Mouse (Mus musculus): ENCODE results near the gene Pde4dip. TPM values are rescaled to one million over a fixed set of nuclear protein-coding genes. Genes with fewer than 3 reads are reported as not detected.

Gene Pde4dip
- total RNA-seq, 1 experiment from 2014 or later: 23.6 TPM

DNA sequence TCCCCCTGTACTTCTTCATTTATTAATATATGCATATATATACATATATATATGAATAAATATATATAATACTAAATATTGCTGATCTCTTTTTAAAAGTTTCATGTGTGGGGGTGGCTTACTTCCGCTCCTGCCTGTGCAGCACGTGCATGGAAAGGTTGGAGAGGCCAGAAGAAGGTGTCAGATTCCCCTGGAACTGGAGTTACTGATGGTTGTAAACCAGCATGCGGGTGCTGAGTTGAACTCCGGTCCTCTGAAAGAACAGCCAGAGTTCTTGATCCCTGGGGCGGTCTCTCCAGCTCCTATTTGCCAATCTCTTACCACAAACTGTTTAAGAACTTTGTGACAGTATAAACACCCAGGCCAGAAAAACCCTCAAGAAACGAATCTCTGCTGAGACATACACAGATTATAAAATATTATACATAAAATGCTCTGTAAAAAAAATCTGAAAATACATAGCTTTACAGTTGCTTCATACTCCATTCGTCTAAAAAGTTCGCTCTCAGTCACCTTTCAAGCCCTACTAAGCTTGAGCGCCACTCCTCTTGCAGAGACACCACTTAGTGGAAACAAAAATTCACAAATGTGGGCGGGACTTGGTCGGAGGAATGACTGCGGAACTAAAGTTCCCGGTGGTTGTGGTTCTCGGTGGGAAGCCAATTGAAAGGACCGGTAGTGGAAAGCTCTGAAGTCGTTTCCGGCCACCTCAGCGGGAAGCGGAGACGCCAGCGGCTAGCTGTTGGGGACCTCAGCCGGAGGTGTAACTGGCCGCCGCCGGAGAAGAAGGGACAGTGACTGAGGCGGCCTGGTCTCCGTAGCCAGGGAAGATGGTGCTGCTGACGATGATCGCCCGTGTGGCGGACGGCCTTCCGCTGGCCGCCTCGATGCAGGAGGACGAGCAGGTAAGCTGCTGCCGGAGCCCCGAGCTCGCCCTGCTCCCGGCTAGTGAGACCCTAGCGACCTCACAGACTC, 12.3 kb upstream of the Pde4dip start, which contains the start of gene Sec22b:
Sec22b (plus strand) TSS at position 675 of the 975 bp plus-strand sequence.
- DNase-seq: peak; percentile 80

- no peak for DNase-seq
Observed at GRCm38 (mm10) chr3:97898381-97898780, 9.9 kb upstream of the Pde4dip start.

- DNase-seq: peak; percentile 44
Observed at GRCm38 (mm10) chr3:97894695-97895094, 6.2 kb upstream of the Pde4dip start.

- no peak for DNase-seq
Observed at GRCm38 (mm10) chr3:97890205-97890604, 1.7 kb upstream of the Pde4dip start.

GRCm38 (mm10) chr3:97887785-97888167, 731 bp downstream of the Pde4dip start:
- DNase-seq: no peak

DNA sequence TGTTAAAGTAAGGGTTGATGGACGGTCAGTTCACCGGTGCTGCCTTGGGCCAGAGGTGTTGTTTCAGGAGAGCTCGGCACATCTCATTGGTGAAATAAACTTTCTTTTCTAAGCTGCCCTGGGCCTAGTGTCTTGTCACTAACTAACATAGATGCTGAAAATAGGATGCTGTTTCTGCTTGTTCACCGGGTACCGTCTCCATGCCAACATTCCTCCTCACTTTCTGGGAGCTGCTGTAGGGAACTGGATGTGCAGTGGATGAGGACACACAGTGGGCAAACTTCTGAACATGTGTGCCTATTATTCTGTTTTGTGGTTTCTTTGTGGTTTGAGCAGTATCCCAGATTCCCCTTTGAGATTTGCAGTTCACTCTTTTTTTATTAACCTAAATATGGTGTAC, 6.9 kb downstream of the Pde4dip start:
- no peak for DNase-seq

- DNase-seq: peak; percentile 80
Observed at GRCm38 (mm10) chr3:97879222-97879621, 9.3 kb downstream of the Pde4dip start.

GRCm38 (mm10) chr3:97876259-97876658, 12.2 kb downstream of the Pde4dip start:
- no peak for DNase-seq

DNA sequence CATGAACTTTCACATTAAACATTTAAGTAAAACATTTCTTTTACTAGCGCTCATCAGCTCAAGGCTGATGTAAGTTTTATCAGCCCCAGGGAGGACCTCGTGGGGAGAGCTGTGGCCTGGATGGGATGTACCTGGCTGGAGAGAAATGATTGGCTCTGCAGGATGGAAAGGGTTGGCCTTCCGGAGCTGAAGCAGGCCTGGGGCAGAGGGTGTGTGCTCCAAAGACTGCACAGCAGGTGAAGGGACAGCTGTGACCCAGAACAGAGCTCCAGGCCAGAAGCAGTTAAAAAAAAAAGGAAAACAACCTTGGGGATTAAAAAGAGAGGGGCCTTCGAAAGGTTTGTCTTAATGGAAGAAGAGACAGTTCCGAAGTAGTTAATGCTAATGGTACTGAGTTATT, 13.7 kb downstream of the Pde4dip start:
- DNase-seq: no peak

GRCm38 (mm10) chr3:97869730-97870129, 18.8 kb downstream of the Pde4dip start:
- DNase-seq: no peak

GRCm38 (mm10) chr3:97868733-97869132, 19.8 kb downstream of the Pde4dip start:
- no peak for DNase-seq

GRCm38 (mm10) chr3:97868024-97868689, 20.4 kb downstream of the Pde4dip start:
- peak; percentile 77 for DNase-seq

DNA sequence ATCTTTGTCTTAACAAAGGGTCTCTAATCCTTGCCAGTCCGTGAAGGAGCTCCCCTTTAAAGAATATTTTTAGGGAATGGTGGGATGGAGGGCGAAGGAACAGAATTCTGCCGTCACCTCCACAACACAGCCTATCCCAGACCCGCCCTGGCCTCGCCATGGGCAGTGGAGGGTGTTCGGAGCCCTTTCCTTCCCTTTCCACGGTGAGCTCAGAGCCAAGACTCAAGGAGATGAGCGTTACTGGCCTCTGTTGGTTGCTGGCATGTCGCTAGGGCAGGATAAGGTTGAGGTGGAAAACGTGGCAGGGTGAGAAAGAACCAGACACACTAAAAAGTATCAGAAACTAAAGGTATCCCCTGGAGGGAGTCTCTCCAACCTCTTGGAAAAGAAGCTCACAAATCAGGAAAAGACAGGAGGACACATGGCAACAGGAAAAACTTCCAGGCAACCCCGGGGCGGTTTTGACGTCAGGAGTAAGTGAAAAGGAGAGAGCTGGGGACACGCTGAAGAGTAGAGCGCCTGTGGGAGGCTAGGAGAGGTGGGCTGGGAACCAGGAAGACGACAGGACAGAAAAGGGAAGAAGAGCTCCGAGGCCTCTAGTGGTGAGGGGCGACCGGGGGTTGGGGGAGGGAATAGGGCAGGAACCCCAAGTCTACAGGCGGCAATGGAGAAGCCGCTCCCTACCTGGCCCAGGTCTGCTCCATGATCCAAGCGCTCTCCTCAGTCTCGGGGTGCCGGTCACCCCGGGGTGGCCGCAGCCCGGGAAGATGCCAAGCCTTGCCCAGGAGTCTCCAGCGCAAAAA, 21.1 kb downstream of the Pde4dip start:
- no peak for DNase-seq

GRCm38 (mm10) chr3:97866696-97867095, 21.8 kb downstream of the Pde4dip start:
- no peak for DNase-seq

GRCm38 (mm10) chr3:97860820-97861451, 27.6 kb downstream of the Pde4dip start:
- no peak for DNase-seq

- no peak for DNase-seq
Observed at GRCm38 (mm10) chr3:97859400-97859799, 29.1 kb downstream of the Pde4dip start.

- no peak for DNase-seq
Observed at GRCm38 (mm10) chr3:97854575-97855384, 33.7 kb downstream of the Pde4dip start.

GRCm38 (mm10) chr3:97851803-97852202, 36.7 kb downstream of the Pde4dip start:
- no peak for DNase-seq

- no peak for DNase-seq
Observed at GRCm38 (mm10) chr3:97847626-97848025, 40.9 kb downstream of the Pde4dip start.

DNA sequence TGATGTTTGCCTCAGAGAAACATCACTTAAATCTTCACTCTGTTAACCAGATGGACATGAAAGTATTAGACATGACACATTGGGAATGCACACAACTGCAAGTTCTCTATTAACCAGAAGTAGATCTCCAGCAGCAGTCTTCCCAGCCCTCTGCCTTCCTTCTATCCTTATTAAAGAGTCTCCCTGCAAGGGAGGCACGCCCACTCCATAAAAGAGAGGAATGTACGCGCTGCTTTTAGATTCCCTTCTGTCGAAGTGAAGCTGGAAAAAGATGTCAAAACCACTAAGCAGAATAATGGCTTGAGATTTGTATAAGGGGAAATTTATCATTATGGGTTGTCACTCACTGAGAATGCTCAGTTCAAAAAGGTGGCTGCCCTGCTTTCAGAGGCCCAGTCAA, 42.1 kb downstream of the Pde4dip start:
- DNase-seq: no peak

- DNase-seq: no peak
Observed at GRCm38 (mm10) chr3:97844821-97845201, 43.7 kb downstream of the Pde4dip start.
